Mouse (Mus musculus) hematopoietic stem cell, adult 5-6 weeks (primary cell): ENCODE measurements around the gene Abraxas1. TPM values are rescaled to one million over a fixed set of nuclear protein-coding genes. Genes with fewer than 3 reads are reported as not detected.

Source experiments
- ATAC-seq, 2 experiments: fragments of 125-278 bp in 1 of 2; replicated peaks in 1 of 2; 2 replicates each; pipeline ENCODE4 v1.8.0; 2016 to 2017; ENCODE audit warnings: inconsistent platforms in 2 of 2, mild to moderate bottlenecking in 2 of 2, moderate number of reproducible peaks in 2 of 2, low read depth in 1 of 2, moderate TSS enrichment in 1 of 2; ENCODE audit not compliant: low FRiP score in 2 of 2, poor library complexity in 2 of 2, severe bottlenecking in 2 of 2, insufficient read depth in 1 of 2, low TSS enrichment in 1 of 2
- total RNA-seq: library from RNA; stranded (forward); fragments of 172-1452, 232-1000 nt; gene quantifications from 2 replicates; pipeline ENCODE4 v1.2.3, GENCODE M21; 2017

Gene Abraxas1
- 51.8 and 54.5 TPM in 2 replicates for total RNA-seq

DNA sequence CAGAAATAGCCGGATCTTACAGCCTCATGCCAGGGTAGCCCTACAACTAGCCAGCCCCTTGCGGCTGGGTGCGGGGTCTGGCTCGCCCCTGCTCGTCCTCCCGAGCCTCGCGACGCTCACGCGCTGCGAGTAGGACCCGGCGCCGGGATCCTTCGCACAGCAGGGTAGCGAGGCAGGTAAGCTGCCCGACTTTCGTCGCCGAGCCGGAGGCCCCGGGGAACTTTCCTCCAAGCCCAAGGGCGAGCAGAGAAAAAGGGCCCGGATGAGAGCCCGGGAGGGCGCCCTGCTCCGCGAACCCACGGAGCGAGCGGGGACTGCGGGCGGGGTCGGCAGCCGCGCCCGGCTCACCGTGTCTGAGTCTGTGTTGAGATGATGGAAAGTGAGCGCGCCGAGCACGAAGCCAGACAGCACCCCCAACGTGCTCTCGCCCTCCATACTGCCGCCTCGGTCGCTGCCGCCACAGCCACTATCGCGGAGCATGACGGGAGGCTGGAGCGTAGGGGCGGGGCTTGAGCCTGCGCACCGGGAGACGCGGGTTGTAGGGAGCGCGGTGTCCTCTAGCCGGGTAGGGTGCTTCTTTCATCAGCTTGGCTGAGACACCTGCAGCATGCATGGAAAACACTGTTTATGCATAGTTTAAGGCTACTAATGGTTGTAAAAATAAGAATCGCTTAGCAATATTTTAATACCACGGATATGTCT is at the start of gene Abraxas1:
Gene Abraxas1, minus strand, starts transcription at position 483 of the 702 bp plus-strand sequence.
- ATAC-seq, result peak; percentile 95 to 99

DNA sequence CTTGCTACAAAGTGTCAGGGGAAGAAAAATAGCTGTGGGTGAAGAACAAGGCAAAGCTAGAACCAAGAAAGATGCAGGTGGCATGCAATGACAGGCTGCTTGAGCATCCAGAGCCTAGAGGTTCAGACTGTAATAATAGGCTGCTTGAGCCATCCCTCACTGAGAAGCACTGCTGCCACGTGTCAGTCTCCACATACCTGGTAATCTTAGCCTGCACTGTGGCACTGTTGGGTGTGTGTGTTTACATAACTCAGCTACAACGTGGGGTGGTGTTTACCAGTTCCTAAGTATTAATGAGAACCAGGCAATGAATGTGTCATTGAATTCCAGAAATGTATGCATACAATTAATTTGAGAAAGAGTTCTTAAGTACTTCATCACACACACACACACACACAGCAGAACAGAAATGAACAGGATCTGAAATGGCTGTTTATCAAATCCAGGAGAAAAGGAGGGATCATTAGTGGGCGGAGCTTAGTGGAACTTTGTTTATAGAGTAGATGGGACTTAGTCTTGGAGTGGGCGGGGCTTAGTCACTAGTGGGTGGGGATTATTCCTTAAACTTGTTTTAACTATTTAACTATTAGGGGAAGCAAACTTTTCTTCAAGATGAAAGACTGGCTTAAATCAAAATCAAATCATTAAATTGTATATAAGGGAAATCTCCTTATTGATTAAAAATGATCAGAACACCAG is 48.6 kb upstream of the Abraxas1 start:
- ATAC-seq, result no peak

DNA sequence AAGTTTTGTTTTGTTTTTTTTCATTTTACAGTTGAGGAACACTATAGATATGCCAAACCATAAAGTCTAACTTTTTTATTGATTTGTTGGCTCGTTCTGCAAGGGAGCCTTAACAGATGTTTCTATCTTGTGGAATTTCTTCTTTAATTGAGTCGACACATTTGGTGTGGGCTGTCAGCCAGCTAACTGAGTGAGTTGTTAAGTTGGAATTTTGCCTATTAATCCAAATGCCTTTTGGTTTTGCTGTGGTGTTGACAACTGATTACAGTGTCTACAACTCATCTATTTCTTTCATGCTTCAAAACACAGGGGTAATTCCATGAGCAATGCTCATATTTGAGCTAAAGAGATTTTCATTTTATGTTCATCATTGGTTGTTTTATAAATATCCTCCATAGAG is 45.4 kb upstream of the Abraxas1 start:
- ATAC-seq, result no peak

DNA sequence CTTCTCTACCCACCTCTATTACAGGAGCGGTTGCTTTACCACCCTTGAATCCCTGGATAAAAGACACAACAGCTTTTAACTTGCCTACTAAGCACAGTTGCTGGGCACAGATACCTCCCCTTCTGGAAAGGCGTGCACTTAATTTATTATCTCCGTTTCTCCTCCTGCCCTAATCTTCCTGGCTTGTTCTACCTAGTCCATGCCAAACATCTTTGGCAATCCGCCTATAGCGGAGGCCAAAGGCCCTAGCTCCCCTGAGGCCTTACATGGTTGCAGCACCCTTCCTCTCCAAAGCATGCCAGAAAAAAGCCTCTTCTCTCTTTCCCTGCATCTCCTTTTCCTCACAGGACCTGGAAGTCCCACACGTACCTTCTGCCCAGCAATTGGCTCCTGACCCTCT is 43.7 kb upstream of the Abraxas1 start:
- ATAC-seq, result no peak

DNA sequence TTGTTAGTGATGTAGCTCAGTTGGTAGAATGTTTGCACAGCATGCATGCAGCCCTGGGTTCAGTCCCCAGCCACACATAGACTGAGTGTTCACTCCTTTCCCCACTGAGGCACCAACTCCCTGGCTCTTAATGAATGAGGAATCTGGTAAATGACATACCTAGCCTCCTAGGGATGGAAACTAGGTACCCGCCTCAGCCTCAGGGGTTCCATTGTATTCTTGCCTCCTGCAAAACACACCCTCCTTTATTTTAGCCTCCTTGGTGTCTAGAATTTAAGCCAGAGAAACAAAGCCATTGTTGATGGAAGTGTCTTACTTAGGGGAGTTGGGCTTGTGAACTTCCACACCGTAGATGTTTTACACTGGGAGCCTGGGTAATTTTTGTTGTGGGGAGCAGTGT is 42.3 kb upstream of the Abraxas1 start:
- no peak for ATAC-seq

DNA sequence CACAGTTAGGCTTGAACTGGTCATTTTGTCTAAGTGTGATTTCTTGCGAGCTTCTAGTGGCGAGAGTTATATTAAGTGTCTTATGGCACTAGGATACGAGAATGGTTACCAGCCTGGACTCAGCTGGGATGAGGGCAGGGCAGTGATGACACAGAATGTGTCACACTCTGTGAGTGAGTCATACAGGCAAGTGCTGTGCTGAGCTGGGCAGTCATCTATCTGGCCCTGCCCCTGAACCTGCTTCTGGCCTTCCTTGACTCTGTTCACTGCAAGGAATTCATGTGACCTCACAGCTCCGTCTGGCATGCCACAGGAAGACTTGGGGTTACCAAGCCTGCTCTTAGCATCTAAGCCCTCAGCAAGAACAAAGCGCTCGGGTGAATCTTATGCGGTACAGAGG is 41.0 kb upstream of the Abraxas1 start:
- ATAC-seq, result no peak

DNA sequence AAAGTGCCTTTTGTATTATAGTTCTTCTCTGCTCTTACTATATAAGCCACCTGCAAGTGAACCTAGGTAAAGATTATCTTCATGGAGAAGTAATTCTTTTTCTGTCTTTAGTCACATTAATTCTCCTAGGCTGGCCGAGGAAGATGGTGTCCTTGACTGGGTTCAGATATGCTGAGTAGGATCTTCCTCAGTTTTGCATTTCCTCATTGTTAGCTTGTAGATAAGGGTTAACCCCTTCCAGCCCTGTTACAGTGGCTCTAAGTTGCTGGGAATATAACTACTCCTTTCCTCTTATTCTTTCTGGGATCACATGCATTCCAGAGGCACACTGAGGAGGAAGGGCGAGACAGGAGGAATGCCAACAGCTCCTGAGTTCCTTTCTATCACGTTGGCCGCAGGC is 40.4 kb upstream of the Abraxas1 start:
- peak in 1 of 2 experiments; percentile 6; a peak in 1 of 4 replicates for ATAC-seq

DNA sequence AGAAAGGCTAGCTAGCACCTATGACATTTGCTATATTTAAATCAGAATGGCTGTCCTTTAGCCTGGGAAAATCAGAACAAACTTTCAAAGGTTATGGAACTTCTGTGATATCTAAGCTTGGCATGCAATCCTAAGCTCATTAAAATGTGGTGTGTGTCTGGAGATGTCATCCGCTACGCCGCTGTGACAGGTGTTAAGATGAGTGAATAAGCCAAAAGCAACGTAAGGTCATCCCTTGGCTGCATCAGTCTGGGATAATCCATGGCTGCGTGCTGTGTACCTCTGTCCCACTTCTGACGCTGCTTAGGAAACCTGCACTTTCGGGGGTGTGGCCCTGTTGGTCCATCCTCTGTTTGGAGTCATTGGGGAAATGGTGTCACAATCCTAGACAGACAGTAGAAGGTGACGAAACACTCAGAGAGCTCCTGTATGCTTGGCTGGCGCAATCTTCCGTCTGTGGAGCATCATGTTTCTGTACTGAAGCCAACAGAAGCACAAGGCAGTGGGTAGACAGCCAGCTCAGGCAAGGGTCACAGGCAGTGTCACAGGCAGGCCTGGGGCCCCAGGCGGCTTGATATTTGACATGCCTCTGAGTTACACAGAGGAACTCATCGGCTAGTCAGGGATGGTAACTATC is 39.8 kb upstream of the Abraxas1 start:
- peak; percentile 50 to 89; a peak in 3 of 4 replicates for ATAC-seq

DNA sequence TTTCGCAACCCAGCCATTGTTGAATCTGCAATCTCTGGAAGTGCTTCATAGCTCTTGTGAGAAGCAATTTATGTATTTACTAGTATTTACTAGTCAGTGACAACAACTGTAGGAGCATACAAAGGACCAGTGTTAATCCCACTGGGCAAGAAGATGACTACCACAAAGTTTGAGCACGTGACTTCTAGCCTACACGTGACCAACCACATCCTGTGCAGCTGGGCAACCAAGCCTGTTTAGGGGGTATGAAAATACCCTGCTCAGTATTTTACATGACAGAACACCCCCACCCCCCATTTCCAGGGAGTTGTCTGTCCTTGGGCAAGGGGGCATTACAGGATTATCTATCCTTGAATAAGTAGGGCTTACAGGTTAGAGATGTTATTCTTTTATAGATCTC is 35.8 kb upstream of the Abraxas1 start:
- no peak for ATAC-seq

DNA sequence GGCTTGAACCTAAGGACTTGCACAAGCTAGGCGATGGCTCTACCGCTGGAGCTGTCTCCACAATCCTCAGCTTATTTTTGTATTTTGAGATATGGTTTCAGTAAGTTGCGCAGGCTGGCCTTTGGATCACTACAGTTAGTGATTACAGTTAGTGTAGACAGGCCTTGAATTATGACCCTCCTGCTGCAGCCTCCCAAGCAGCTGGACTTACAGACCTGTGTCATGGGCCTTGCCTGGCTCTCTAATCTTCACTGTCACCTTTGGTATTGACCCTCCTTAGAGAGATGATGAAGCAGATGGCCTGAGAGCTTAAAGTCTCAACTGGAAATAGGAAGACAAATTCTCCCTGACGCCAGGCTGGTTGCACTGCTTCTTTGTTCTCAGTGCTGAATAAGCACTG is 33.2 kb upstream of the Abraxas1 start:
- ATAC-seq, result no peak

DNA sequence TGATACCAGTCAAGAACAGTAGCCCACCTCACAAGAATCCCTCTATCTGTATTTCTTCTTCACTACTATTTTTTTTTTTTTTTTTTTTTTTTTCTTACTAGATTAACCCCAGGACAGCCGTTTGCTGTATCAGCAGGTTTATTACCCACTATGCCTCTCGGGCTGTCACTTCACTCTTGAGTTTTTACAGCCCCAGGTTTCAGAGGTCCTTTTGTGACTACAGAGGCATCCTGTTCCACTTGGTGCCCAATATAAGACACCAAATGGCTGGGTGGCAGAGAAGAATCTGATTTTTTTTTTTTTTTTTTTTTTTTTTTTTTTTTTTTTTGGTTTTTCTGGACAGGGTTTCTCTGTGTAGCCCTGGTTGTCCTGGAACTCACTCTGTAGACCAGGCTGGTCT is 26.4 kb upstream of the Abraxas1 start:
- no peak for ATAC-seq

DNA sequence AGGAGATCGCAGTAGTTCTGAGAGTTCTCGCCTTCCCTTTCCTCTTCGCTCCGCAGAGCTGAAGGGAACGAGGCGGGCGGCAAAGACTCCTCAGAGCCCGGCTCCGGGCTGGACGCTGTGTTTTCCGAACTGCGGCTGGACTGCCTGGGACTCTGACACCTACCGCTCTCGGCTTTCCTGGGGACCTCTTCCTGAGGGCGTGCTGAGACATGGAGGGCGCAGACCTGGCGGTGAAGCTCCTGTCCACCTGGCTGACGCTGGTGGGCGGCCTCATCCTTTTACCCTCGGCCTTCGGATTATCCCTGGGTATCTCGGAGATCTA is 25.8 kb upstream of the Abraxas1 start:
- peak; percentile 23 to 40; a peak in 3 of 4 replicates for ATAC-seq

DNA sequence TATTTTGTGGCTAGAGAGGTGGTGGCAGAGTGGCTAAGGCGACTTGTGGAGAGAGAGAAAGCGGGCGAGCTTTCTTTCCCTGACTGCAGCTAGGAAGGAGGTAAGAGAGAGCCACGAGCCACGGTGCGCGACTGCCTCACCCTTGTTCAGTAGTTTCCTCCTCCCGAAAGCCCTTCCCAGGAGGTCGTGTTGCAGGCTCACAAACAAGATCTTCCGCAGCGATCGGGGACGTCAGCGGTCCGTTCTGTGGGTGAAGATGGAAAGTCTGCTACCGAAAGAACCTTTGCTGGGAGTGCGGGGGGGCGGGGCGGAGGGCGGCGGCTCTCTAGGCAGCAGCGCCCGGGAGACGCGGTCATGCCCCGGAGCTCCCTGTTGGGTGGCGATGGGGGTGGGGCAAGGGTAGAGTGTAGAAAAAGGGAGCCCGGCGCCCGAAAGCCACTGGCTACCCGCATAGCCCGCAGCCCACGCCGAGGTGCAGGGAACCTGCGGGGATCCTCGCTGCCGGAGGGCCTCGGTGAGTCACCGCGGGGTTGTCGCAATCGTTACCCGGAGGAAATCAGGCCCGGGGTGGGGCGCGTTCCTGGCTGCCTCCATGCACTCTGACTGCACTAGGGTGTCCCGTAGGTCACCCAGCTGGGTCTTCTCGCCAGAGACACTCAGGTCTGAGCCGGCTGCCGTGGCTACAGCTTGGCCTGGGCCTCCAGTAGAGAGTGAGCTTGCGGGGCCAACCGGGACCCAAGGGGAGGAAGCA is 25.3 kb upstream of the Abraxas1 start:
- peak; percentile 75 to 81 for ATAC-seq

DNA sequence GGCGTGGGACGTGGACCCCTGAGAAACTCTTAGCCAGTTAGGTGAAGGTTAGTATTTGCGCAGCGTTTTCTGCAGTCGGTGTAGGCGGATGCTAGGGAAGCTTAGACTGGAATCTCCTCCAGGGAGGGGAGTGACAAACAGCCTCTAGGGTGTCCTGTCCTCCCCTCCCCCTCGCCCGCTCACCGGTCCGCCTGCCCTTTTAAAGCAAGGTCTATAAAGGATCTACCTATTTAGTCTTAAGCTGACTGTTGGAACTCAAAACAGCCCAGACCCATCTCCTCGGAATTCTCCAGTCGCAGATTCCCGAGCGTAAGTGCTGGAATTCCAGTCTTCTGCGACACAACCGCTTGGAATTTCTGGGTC is 24.7 kb upstream of the Abraxas1 start, which contains the start of gene Gpat3:
Gene Gpat3, plus strand, starts transcription at position 229 of the 363 bp plus-strand sequence.
- 0 out of 4 replicates have a peak, but pooled peaks of 1 of the 2 experiments have one; percentile 5 for ATAC-seq

DNA sequence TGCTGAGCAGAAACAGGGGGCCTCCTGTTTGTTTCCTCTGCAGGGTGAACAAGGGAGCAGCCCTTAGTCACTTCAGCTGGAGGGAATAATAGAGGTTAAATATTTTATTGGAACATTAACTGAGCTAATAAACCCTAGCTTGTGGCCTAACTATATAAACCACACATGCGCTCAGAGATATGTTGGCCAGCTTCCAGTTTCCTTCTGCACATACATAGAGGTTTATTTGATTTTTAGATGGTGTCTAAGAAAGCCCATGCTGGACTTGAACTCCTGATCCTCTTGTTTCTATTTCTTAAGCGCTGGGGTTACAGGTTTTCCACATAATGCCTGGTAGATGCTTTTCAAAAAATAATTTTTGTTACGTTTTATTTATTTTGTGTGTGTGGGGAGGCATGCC is 23.7 kb upstream of the Abraxas1 start:
- ATAC-seq, result no peak

DNA sequence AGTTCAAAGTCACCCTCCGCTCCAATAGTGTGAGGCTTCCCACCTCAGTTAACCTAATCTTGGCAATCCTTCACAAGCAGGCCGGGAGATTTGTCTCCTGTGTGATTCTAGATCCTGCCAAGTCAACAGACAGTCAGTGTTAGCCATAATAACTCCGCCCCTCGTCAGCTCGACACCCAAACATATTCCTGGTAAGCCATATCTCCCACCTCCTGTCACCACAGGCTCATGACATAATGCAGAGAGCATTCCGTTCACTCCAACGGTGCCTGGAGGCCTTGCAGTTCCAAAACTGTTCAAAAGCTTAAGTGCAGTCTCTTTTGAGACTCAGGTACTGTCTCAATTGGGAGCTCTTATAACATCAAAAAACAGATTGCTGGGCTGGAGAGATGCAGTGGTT is 17.1 kb upstream of the Abraxas1 start:
- ATAC-seq, result no peak

DNA sequence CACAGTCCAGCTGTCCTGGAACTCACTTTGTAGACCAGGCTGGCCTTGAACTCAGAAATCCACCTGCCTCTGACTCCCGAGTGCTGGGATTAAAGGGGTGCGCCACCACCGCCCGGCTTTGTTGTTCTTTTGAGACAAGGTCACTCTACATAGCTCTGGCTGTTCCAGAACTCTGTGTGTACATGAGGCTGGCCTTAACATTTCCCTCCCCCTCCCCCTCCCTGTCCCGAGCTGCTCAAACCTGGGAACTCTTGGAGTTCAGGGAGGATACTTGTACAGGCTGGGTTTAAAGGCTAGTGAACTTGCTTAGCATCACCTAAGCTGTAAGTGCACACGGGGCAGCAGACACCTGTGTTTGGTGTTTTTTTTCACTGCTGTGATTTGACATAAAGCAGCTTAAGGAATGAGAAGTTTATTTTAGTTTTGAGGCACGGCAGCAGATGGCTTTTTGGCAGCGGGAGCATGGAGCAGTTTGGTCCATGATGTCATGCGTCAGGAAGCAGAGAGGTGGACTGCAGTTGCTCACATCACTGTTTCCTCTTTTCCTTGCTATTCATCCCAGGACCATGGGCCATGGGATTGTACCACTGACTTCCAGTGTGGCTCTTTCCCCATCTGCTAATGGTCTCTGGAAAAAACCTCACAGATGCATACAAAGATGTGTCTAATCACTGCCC is 15.2 kb upstream of the Abraxas1 start:
- no peak for ATAC-seq
